Mouse (Mus musculus) lung, embryonic 15.5 days (tissue): ENCODE data around the gene Irf1. TPM values are rescaled to one million over a fixed set of nuclear protein-coding genes. Genes with fewer than 3 reads are reported as not detected.
A peak's percentile ranks its signal among the peaks of the same experiment; 100 is the strongest.

Experiments
- ATAC-seq: fragments of 200-750 bp; cut with Nextera tagmentation; 2 replicates; pipeline ENCODE4 v1.8.0; 2017; ENCODE audit warnings: moderate number of reproducible peaks, borderline replicate concordance; ENCODE audit not compliant: low FRiP score, low TSS enrichment; ENCODE audit errors: extremely low read depth
- H3K27ac ChIP-seq: fragments of 300-500 bp; sonication (generic); 2 replicates; pipeline ENCODE4 v1.5.1; 2015; ENCODE audit warnings: moderate library complexity, mild to moderate bottlenecking, inconsistent platforms
- H3K27me3 ChIP-seq: fragments of 300-500 bp; sonication (generic); 2 replicates; pipeline ENCODE4 v1.6.1; 2015; ENCODE audit warnings: inconsistent platforms
- H3K36me3 ChIP-seq: fragments of 300-500 bp; sonication (generic); 2 replicates; pipeline ENCODE4 v1.6.1; 2015; ENCODE audit warnings: inconsistent platforms
- H3K4me1 ChIP-seq: fragments of 300-500 bp; sonication (generic); 2 replicates; pipeline ENCODE4 v1.6.1; 2015; ENCODE audit warnings: inconsistent platforms
- H3K4me2 ChIP-seq: fragments of 300-500 bp; sonication (generic); 2 replicates; pipeline ENCODE4 v1.6.1; 2015; ENCODE audit warnings: inconsistent platforms, mild to moderate bottlenecking, moderate library complexity
- H3K4me3 ChIP-seq: fragments of 300-500 bp; sonication (generic); 2 replicates; pipeline ENCODE4 v1.5.1; 2015; ENCODE audit warnings: mild to moderate bottlenecking, inconsistent platforms
- H3K9ac ChIP-seq: fragments of 300-500 bp; sonication (generic); 2 replicates; pipeline ENCODE4 v1.6.1; 2015; ENCODE audit warnings: inconsistent platforms
- H3K9me3 ChIP-seq: fragments of 300-500 bp; sonication (generic); 2 replicates; pipeline ENCODE4 v1.6.1; 2016; ENCODE audit warnings: inconsistent platforms
- WGBS: fragments of 180-500 bp; shearing (Covaris S2); methylation state at CpG from one replicate; pipeline ENCODE4 v1.1.7; 2015; 5-methylcytosine and 5-hydroxymethylcytosine counted together
- polyA plus RNA-seq: library from polyadenylated mRNA; unstranded; fragments of >200 nt; fragmentation: Nextera tagmentation; extraction: Ambion mirVana; gene quantifications from 2 replicates; pipeline ENCODE4 v1.2.1, GENCODE M21; 2015

Irf1 gene
- polyA plus RNA-seq, 1 experiment from 2014 or later, result 28.7 TPM

- 0 out of 2 replicates have a peak, but pooled peaks cover 15% of the 10 kb centered on the region for H3K4me1 ChIP-seq
- no peak overlapping the region for H3K4me3 ChIP-seq
- no peaks in the 10 kb centered on the region for H3K36me3 ChIP-seq
- no peaks in the 10 kb centered on the region for H3K27me3 ChIP-seq
- H3K4me2 ChIP-seq, result no peak overlapping the region
- no peak overlapping the region for H3K9ac ChIP-seq
- no peaks in the 10 kb centered on the region for H3K9me3 ChIP-seq
- H3K27ac ChIP-seq, result no peak overlapping the region
- WGBS, result 67% methylated on average over 8 of the region's 8 CpGs
- peak; percentile 61; the same call in 1 of the 2 replicates for ATAC-seq
These were observed 18.4 kb downstream of the Irf1 start for GRCm38 (mm10) chr11:53788196-53788595.

GRCm38 (mm10) chr11:53789277-53789676, 19.5 kb downstream of the Irf1 start:
- Histone ChIP-seq H3K9me3 (no peaks in the 10 kb centered on the region), H3K27me3 (no peaks in the 10 kb centered on the region), H3K36me3 (no peaks in the 10 kb centered on the region), H3K9ac (no peak overlapping the region), H3K4me1 (peaks cover 24% of the 10 kb centered on the region), H3K27ac (no peak overlapping the region), H3K4me3 (no peak overlapping the region), H3K4me2 (no peak overlapping the region)
- WGBS, result 65% methylated on average over 3 of the region's 3 CpGs
- ATAC-seq, result no peak

- 48% methylated on average over 3 of the region's 3 CpGs for WGBS
- Histone ChIP-seq H3K27ac (0 out of 2 replicates have a peak overlapping the region, but pooled peaks have one; percentile 10), H3K27me3 (no peaks in the 10 kb centered on the region), H3K4me2 (no peak overlapping the region), H3K4me3 (no peak overlapping the region), H3K9ac (no peak overlapping the region), H3K36me3 (no peaks in the 10 kb centered on the region), H3K4me1 (peaks cover 48% of the 10 kb centered on the region), H3K9me3 (no peaks in the 10 kb centered on the region)
- no peak for ATAC-seq
These were observed 23.2 kb downstream of the Irf1 start for GRCm38 (mm10) chr11:53792986-53793385.

- no peak overlapping the region for H3K4me2 ChIP-seq
These were observed 24.2 kb downstream of the Irf1 start for GRCm38 (mm10) chr11:53794015-53794414.

GRCm38 (mm10) chr11:53794671-53795557, 25.1 kb downstream of the Irf1 start:
- H3K9me3 ChIP-seq, result no peaks in the 10 kb centered on the region
- H3K4me2 ChIP-seq, result peak overlapping the region; percentile 26; the same call in 1 of the 2 replicates
- H3K4me3 ChIP-seq, result no peak overlapping the region
- H3K4me1 ChIP-seq, result peaks cover 48% of the 10 kb centered on the region
- ATAC-seq, result peak; percentile 53
- no peaks in the 10 kb centered on the region for H3K27me3 ChIP-seq
- 28% methylated on average over 25 of the region's 25 CpGs for WGBS
- peak overlapping the region; percentile 91 for H3K27ac ChIP-seq
- no peak overlapping the region for H3K9ac ChIP-seq
- H3K36me3 ChIP-seq, result no peaks in the 10 kb centered on the region

More at GRCm38 (mm10) chr11:53794015-53794414, 24.2 kb downstream of the Irf1 start:
- Histone ChIP-seq H3K36me3 (no peaks in the 10 kb centered on the region), H3K27ac (peak overlapping the region; percentile 91), H3K27me3 (no peaks in the 10 kb centered on the region), H3K4me3 (no peak overlapping the region), H3K9ac (no peak overlapping the region), H3K4me1 (peaks cover 48% of the 10 kb centered on the region), H3K9me3 (no peaks in the 10 kb centered on the region)
- WGBS, result 51% methylated on average over 3 of the region's 3 CpGs
- ATAC-seq, result peak; percentile 28; the same call in 1 of the 2 replicates

- H3K9me3 ChIP-seq, result no peaks in the 10 kb centered on the region
- no peaks in the 10 kb centered on the region for H3K36me3 ChIP-seq
- peaks cover 48% of the 10 kb centered on the region for H3K4me1 ChIP-seq
- peak overlapping the region; percentile 91 for H3K27ac ChIP-seq
- no peak overlapping the region for H3K4me2 ChIP-seq
- no peak overlapping the region for H3K4me3 ChIP-seq
- peak; percentile 40 for ATAC-seq
- no peak overlapping the region for H3K9ac ChIP-seq
- no peaks in the 10 kb centered on the region for H3K27me3 ChIP-seq
- WGBS, result 23% methylated on average over 8 of the region's 8 CpGs
These were observed 26.0 kb downstream of the Irf1 start for GRCm38 (mm10) chr11:53795813-53796212.

- no peaks in the 10 kb centered on the region for H3K36me3 ChIP-seq
- peak overlapping the region; percentile 91 for H3K27ac ChIP-seq
- WGBS, result 25% methylated on average over 12 of the region's 12 CpGs
- H3K4me3 ChIP-seq, result no peak overlapping the region
- H3K9ac ChIP-seq, result no peak overlapping the region
- H3K4me2 ChIP-seq, result peak overlapping the region; percentile 35
- ATAC-seq, result 0 out of 2 replicates have a peak, but pooled peaks have one; percentile 12
- H3K4me1 ChIP-seq, result peaks cover 48% of the 10 kb centered on the region
- no peaks in the 10 kb centered on the region for H3K27me3 ChIP-seq
- H3K9me3 ChIP-seq, result no peaks in the 10 kb centered on the region
These were observed 26.8 kb downstream of the Irf1 start for GRCm38 (mm10) chr11:53796409-53797151.

GRCm38 (mm10) chr11:53797386-53797920, 27.6 kb downstream of the Irf1 start:
- Histone ChIP-seq H3K27ac (peak overlapping the region; percentile 91; the same call in 1 of the 2 replicates), H3K9me3 (no peaks in the 10 kb centered on the region), H3K4me1 (peaks cover 48% of the 10 kb centered on the region), H3K4me3 (no peak overlapping the region), H3K27me3 (no peaks in the 10 kb centered on the region), H3K4me2 (no peak overlapping the region), H3K36me3 (no peaks in the 10 kb centered on the region), H3K9ac (no peak overlapping the region)
- ATAC-seq, result no peak
- whole genome bisulfite sequencing, result 43% methylated on average over 6 of the region's 6 CpGs

- Histone ChIP-seq H3K4me2 (no peak overlapping the region), H3K9me3 (no peaks in the 10 kb centered on the region), H3K4me1 (peaks cover 42% of the 10 kb centered on the region), H3K36me3 (no peaks in the 10 kb centered on the region), H3K4me3 (no peak overlapping the region), H3K27ac (no peak overlapping the region), H3K9ac (no peak overlapping the region), H3K27me3 (no peaks in the 10 kb centered on the region)
- ATAC-seq, result no peak
- 84% methylated on average over 10 of the region's 10 CpGs for WGBS
These were observed 28.4 kb downstream of the Irf1 start for GRCm38 (mm10) chr11:53798041-53798711.

- H3K9me3 ChIP-seq, result no peaks in the 10 kb centered on the region
- no peak overlapping the region for H3K4me3 ChIP-seq
- no peak overlapping the region for H3K9ac ChIP-seq
- H3K36me3 ChIP-seq, result no peaks in the 10 kb centered on the region
- ATAC-seq, result no peak
- H3K4me1 ChIP-seq, result peaks cover 25% of the 10 kb centered on the region
- H3K27ac ChIP-seq, result no peak overlapping the region
- WGBS, result 57% methylated on average over 4 of the region's 4 CpGs
- no peaks in the 10 kb centered on the region for H3K27me3 ChIP-seq
- H3K4me2 ChIP-seq, result no peak overlapping the region
These were observed 30.2 kb downstream of the Irf1 start for GRCm38 (mm10) chr11:53800036-53800435.

GRCm38 (mm10) chr11:53800975-53801374, 31.2 kb downstream of the Irf1 start:
- H3K9me3 ChIP-seq, result no peaks in the 10 kb centered on the region
- WGBS, result 82% methylated on average over 5 of the region's 5 CpGs
- no peak overlapping the region for H3K9ac ChIP-seq
- peaks cover 17% of the 10 kb centered on the region for H3K4me1 ChIP-seq
- no peaks in the 10 kb centered on the region for H3K36me3 ChIP-seq
- H3K27me3 ChIP-seq, result no peaks in the 10 kb centered on the region
- ATAC-seq, result no peak
- H3K4me2 ChIP-seq, result no peak overlapping the region
- no peak overlapping the region for H3K4me3 ChIP-seq
- no peak overlapping the region for H3K27ac ChIP-seq
